Mouse (Mus musculus) small intestine, adult 2 months (tissue): ENCODE results near the gene Bod1. TPM values are rescaled to one million over a fixed set of nuclear protein-coding genes. Genes with fewer than 3 reads are reported as not detected.

Source experiments
- H3K27ac ChIP-seq: fragments of 200-500 bp; 2 replicates; pipeline ENCODE4 v1.5.1; 2012; ENCODE audit warnings: low read depth, low read length, control low read depth, inconsistent platforms; ENCODE audit not compliant: insufficient read depth
- H3K27me3 ChIP-seq: fragments of 200-500 bp; 2 replicates; pipeline ENCODE4 v1.6.1; 2012; ENCODE audit warnings: mild to moderate bottlenecking, moderate library complexity, low read length, inconsistent platforms; ENCODE audit not compliant: control insufficient read depth, insufficient read depth
- H3K36me3 ChIP-seq: fragments of 200-500 bp; 2 replicates; pipeline ENCODE4 v1.6.1; 2012; ENCODE audit warnings: mild to moderate bottlenecking, low read length, control low read depth, inconsistent platforms; ENCODE audit not compliant: control insufficient read depth, insufficient read depth
- H3K4me1 ChIP-seq: fragments of 200-500 bp; 2 replicates; pipeline ENCODE4 v1.6.1; 2012; ENCODE audit warnings: low read length, inconsistent platforms, mixed read lengths; ENCODE audit not compliant: control insufficient read depth, insufficient read depth, insufficient read length
- H3K4me3 ChIP-seq: fragments of 200-500 bp; 2 replicates; pipeline ENCODE4 v1.5.1; 2012; ENCODE audit warnings: low read depth, mild to moderate bottlenecking, control low read depth, inconsistent platforms, low read length, moderate library complexity
- CTCF ChIP-seq: fragments of 200-500 bp; IDR thresholded peaks from 2 replicates; pipeline ENCODE4 v1.5.1; 2012; ENCODE audit warnings: low read depth, mild to moderate bottlenecking, control low read depth, inconsistent platforms, low read length, moderate library complexity, mixed read lengths; ENCODE audit not compliant: insufficient replicate concordance, insufficient read length; ENCODE audit errors: extremely low read depth
- POLR2A ChIP-seq: fragments of 200-500 bp; IDR thresholded peaks from 2 replicates; pipeline ENCODE4 v1.6.1; 2012; ENCODE audit warnings: low read depth, mild to moderate bottlenecking, control low read depth, inconsistent platforms, low read length, moderate library complexity
- WGBS: fragments of 180-500 bp; shearing (Covaris S2); methylation state at CpG from one replicate; pipeline ENCODE4 v1.1.7; 2018; 5-methylcytosine and 5-hydroxymethylcytosine counted together
- polyA plus RNA-seq: library from polyadenylated mRNA; depleted of rRNA; stranded (reverse); fragments of >200 nt; gene quantifications from 2 replicates; pipeline ENCODE4 v1.2.3, GENCODE M21; 2012; rRNA removed

Bod1 gene
- polyA plus RNA-seq, 1 experiment = 34.4 TPM

- Histone ChIP-seq H3K4me3 (no peak overlapping the region), H3K4me1 (no peaks in the 10 kb centered on the region), H3K36me3 (no peaks in the 10 kb centered on the region), H3K27me3 (no peaks in the 10 kb centered on the region), H3K27ac (no peak overlapping the region)
- no peak for TF ChIP-seq CTCF
- TF ChIP-seq POLR2A = no peak
- 73% methylated on average over 3 of the region's 3 CpGs for WGBS
Observed at GRCm38 (mm10) chr11:31617797-31618196, 53.9 kb downstream of the Bod1 start.

- H3K36me3 ChIP-seq = no peaks in the 10 kb centered on the region
- H3K4me3 ChIP-seq = no peak overlapping the region
- H3K27me3 ChIP-seq = no peaks in the 10 kb centered on the region
- H3K4me1 ChIP-seq = no peaks in the 10 kb centered on the region
- H3K27ac ChIP-seq = no peak overlapping the region
- TF ChIP-seq POLR2A = no peak
- no peak for TF ChIP-seq CTCF
- 35% methylated on average over 3 of the region's 3 CpGs for WGBS
Observed at GRCm38 (mm10) chr11:31617236-31617635, 54.4 kb downstream of the Bod1 start.

GRCm38 (mm10) chr11:31616722-31617121 is 55.0 kb downstream of the Bod1 start:
- no peaks in the 10 kb centered on the region for H3K27me3 ChIP-seq
- H3K36me3 ChIP-seq = no peaks in the 10 kb centered on the region
- WGBS = 54% methylated on average over 4 of the region's 4 CpGs
- TF ChIP-seq POLR2A (no peak), CTCF (no peak)
- H3K4me1 ChIP-seq = no peaks in the 10 kb centered on the region
- H3K27ac ChIP-seq = no peak overlapping the region
- H3K4me3 ChIP-seq = no peak overlapping the region

Other genes starting within 250 kb of the Bod1 start
- gene Cpeb4, start 200.3 kb upstream of the Bod1 start, polyA plus RNA-seq = 2.7 and 4.9 TPM in 2 replicates